Mouse (Mus musculus): ENCODE measurements around the gene Sipa1l1.

Gene Sipa1l1

DNA sequence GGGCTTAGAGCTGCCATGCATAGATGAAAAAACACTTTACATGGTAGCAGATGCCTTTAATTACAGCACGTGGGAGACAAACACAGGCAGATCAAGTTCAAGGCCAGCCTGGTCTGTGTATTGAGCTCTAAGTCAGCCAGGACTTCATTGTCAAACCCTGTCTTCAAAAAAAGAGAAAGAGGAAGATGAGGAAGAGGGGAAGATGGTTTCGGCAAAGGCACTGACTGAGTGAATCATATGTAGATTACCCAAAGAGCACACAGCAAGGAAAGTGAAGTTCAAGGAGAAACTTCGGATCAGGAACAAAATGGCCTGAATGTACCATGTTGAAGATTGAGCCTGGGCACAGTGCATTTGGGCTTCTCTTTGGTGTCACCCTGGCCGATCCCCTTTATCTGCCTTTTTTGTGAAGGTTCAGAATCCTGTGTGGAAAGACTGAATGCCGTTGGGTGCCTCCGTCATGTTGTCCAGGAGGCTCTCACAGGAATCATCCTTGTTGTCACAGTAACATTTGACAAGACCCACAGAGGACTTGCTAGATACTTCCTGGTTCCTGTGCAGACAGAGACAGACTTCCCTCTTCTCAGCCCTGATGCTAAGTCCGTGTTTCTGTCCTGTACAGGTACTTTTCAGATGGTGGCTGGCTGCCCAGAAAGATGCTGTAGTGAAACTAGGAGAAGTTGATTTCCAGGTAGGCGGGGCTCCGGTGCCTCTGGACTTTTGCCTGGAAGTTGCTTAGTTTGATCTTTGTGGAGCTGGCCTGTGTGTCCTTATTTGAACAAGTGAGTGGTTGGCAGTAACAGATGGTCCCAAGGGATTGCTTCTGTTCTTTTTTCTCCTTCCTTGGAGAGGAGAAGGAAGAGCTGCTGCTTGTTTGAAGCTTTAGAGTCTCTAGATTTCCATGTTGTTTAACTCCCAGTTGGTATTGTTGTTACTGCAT lies 96.5 kb downstream of the Sipa1l1 start:
- in situ Hi-C loops (cut with MboI; ENCODE audit: low pct_unique_long_range_greater_than_20kb in 1 of 2, low sequenced_read_pairs in 2 of 2, unreplicated experiment in 1 of 2) = no loop called here

DNA sequence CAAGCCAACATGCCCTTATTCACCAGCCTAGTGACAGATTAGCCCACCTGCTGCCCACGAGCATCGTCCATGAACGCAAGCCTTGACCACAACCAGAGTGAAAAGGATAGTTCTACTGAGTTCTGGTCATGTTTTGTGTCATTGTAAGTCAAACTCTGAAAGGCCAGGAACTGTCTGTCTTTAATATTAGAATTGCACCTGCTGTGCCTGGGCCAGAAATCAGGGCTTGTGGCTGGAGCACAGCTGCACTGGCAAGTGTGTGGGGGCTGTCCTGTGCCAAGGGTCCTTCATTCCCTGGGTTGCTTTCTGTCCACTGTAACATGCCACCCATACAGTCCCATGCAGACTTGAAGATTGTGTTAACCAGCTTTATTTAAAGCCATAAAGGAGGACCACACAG lies 102.3 kb downstream of the Sipa1l1 start:
- in situ Hi-C loops (cut with MboI; ENCODE audit: low pct_unique_long_range_greater_than_20kb in 1 of 2, low sequenced_read_pairs in 2 of 2, unreplicated experiment in 1 of 2) = no loop called here

DNA sequence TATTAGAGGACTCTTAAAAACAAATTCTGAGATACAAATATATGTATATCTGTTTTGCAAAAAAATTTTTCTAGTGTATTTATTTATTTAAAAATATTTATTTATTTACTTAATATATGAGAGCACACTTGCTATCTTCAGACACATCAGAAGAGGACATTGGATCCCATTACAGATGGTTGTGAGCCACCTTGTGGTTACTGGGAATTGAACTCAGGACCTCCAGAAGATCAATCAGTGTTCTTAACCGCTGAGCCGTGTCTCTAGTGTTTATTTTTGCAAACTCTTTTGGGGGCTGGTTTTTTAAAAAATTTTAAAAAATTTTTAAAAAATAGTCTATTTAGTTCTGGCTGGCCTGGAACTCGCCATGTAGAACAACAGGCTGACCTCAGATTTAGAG lies 104.4 kb downstream of the Sipa1l1 start:
- in situ Hi-C loops (cut with MboI; ENCODE audit: low pct_unique_long_range_greater_than_20kb in 1 of 2, low sequenced_read_pairs in 2 of 2, unreplicated experiment in 1 of 2) = no loop called here

DNA sequence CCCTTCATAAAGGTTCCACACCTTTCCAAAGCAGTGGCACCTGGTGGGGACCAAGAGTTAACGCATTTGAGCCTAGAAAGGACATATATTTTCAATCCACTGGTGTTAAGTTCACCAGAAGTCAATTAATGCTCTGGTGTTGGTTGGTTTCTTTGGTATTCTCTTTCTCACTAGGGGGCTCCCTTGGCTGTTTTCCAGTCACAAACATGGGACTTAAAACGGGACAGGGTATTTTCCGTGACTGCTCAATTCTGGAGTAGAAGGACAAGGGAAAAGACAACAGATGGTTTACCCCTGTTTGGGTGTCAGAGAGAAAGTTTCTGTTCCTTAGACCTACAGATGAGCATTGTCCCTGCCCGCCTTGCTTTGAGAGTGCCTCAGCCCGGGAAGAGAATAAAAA lies 105.5 kb downstream of the Sipa1l1 start:
- in situ Hi-C loops (cut with MboI; ENCODE audit: low pct_unique_long_range_greater_than_20kb in 1 of 2, low sequenced_read_pairs in 2 of 2, unreplicated experiment in 1 of 2) = no loop called here

DNA sequence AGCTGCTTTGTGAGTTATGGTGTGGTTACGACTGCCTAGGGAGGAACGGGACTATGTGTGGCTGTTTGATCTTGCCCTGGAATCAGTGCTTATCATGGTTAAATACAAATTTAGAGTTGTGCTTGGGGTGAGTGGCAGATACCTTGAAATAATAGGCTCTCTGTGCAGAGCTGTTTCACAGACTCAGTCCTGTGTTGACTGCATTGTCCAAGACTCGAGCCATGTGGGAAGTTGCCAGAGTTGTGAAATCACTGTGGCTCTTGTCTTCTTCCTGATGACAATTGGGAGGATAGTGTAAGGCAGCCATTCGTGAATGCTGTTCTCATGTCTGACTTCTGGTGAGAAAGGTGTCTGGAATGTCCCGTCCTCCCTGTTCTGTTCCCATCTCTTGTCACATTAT lies 106.6 kb downstream of the Sipa1l1 start:
- in situ Hi-C loops (cut with MboI; ENCODE audit: low pct_unique_long_range_greater_than_20kb in 1 of 2, low sequenced_read_pairs in 2 of 2, unreplicated experiment in 1 of 2) = loop anchor here in 1 of 2 experiments (25.0 kb wide), 1 partner anchor 188 kb away; no protein-coding TSS in a partner anchor

DNA sequence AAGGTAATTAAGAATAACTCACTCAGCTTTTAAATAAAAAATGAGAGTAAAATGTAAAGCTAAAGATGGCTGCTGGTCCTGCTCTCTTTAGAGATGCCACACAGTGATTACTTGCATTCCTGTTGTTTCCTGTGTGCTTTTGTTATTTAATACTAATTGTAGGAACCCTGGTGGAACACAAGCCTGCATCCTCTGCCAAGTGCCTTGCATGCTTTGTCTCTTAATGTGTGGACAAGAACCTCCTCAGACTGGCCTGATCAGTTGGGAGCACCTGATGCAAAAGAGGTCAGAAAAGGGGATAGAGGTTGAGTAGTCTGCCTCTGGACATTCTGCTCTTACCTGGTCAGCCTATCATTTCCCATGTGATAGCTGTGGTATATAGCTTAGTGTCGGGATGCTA lies 107.5 kb downstream of the Sipa1l1 start:
- in situ Hi-C loops (cut with MboI; ENCODE audit: low pct_unique_long_range_greater_than_20kb in 1 of 2, low sequenced_read_pairs in 2 of 2, unreplicated experiment in 1 of 2) = loop anchor here in 1 of 2 experiments (25.0 kb wide), 1 partner anchor 189 kb away; no protein-coding TSS in a partner anchor

DNA sequence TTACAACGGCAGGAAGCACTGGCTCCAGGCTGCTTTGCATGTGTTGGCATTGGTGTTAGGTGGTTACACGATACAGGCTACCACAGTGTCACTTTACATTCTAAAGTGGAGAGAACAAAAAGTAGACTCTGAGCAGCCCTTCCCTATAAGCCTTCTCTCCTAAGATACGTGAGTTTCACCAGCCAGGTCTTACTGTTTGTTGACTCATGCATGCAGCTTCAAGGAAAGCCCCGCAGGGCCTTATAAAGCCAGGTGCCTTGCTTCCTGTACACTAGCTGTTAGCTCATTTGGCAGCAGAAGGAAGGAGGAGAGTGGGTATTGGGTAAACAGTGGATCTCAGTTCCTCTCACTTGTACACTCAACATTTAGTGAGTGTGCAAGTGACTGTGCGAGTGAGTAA lies 115.5 kb downstream of the Sipa1l1 start:
- in situ Hi-C loops (cut with MboI; ENCODE audit: low pct_unique_long_range_greater_than_20kb in 1 of 2, low sequenced_read_pairs in 2 of 2, unreplicated experiment in 1 of 2) = loop anchor here in 1 of 2 experiments (25.0 kb wide), 1 partner anchor 197 kb away; no protein-coding TSS in a partner anchor

DNA sequence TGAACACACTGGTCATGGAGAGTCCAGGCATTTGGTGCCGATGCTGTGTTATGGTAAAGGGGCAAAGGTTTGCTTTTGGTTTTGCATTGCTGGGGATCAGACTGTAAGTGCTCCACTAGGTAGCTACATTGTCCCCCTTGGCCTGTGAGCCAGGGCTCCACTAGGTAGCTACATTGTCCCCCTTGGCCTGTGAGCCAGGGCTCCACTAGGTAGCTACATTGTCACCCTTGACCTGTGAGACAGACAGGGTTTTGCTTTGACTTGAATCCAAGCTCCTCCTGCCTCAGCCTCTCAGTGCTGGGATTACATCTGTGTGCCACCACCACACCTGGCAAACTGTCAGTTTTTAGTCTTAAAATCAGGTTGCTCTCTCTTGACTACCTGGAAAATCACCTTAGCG lies 115.9 kb downstream of the Sipa1l1 start:
- in situ Hi-C loops (cut with MboI; ENCODE audit: low pct_unique_long_range_greater_than_20kb in 1 of 2, low sequenced_read_pairs in 2 of 2, unreplicated experiment in 1 of 2) = loop anchor here in 1 of 2 experiments (25.0 kb wide), 1 partner anchor 198 kb away; no protein-coding TSS in a partner anchor

DNA sequence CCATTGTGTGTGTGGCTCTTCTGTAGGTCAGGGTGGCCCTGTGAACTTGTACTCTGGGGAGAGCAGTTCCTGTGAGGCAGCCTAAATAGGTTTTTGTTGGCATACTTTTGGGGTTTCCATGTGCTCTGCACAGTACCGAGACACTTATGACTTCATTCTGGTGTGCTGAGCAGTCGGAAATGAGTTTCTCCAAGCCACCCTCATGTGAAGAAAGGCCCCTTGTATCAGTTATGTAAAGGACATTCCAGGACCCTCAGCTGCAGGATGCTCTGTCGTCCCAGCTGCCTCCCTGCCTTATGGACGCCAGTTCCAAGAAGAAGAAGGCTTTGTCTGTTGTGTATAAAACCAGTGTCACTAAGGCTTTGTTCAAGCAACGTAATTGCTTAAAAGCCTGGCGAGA lies 116.9 kb downstream of the Sipa1l1 start:
- in situ Hi-C loops (cut with MboI; ENCODE audit: low pct_unique_long_range_greater_than_20kb in 1 of 2, low sequenced_read_pairs in 2 of 2, unreplicated experiment in 1 of 2) = loop anchor here in 1 of 2 experiments (25.0 kb wide), 1 partner anchor 199 kb away; no protein-coding TSS in a partner anchor

DNA sequence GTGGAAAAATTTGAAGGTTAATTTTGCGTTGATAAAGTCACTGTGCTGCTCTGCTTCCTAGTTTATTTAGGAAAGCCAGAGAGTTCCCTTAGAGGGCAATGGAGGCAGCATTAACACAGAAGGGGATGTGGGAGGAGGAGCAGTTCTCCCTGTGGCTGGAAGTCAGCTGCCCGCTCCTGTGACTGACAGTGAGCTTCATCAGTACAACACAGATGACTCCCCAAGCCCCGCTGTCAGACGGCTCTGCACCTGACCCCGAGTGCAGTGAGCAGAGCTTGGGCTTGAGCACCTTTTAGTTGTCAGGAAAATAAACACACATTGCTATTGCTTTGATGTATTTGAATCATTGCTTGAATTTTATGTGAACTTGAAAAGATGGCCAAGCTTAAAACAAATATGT lies 117.7 kb downstream of the Sipa1l1 start:
- in situ Hi-C loops (cut with MboI; ENCODE audit: low pct_unique_long_range_greater_than_20kb in 1 of 2, low sequenced_read_pairs in 2 of 2, unreplicated experiment in 1 of 2) = loop anchor here in 1 of 2 experiments (25.0 kb wide), 1 partner anchor 200 kb away; no protein-coding TSS in a partner anchor

DNA sequence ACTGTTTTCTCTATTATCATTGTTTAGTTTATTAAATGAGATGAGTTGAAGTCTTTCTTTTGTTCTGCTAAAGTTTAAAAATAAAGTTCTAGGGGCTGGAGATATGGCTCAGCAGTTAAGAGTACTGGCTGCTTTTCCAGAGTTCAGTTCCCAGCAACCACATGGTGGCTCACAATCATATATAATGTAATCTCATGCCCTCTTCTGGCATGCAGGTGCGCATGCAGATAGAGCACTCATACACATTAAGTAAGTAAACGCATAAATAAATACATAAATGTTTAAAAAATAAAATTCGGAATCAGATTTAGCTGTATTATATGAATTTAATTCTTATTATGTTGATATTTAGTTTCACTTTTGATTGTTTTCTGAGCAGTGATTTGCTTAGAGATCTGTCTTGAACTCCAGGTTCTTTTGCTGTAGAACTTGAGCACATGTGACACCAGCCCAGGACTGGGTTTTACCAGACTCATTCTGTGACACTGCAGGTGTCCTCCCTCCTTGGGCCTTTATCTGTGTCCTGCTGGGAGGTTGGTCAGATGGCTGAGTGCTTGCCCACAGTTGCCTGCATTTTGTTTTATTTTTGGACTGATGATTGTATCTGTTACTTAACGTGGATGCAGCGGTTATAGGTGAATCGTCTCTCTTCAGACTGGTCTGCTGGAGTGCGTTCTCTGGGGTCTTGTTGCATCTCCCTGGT lies 124.6 kb downstream of the Sipa1l1 start:
- in situ Hi-C loops (cut with MboI; ENCODE audit: low pct_unique_long_range_greater_than_20kb in 1 of 2, low sequenced_read_pairs in 2 of 2, unreplicated experiment in 1 of 2) = loop anchor here in 1 of 2 experiments (25.0 kb wide), 1 partner anchor 206 kb away; no protein-coding TSS in a partner anchor

DNA sequence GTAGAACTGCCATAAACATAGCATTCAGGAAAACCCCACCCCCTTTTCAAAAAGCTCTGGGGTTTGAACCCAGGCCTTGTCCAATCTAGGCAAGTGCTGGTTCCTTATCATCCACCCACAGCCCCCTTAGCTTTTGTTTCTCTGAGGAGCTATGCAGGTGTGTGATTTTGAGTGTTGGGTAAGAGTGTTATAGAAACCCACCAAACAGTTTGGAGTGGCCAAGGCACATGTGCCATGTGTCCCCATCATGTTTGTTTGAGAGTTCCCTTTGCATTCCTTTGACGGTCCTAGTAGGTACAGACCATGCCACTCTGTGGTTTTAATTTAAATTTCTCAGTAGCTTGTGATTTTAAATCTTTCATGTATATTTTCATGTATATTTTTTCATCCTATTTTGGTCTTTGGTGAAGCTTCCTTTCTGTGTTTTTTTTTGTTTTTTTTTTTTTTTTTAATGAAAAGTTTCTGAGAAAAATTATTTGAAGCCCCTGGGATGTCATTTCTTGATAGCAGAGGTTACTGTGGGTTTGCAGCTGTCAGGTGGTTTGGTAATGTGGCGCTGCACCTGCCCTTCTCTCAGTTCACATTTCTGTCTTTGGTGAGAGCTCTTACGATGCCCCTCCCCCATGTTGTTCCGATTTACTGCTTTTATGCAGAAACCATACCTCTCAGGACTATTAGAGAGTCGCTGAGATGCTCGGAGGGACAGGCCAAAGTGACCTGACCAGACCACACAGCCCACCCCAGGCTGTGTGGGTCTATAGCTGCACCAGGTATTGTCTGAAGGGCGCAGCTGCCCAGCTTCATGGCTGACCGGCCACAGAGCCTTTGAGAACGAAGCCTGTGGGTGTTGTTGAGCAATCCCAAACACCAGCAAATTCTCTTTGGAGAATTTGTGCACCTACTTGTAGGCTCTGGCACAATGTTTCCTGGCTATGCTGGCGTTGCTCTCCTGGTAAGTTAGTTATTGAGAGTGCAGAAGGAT lies 126.1 kb downstream of the Sipa1l1 start:
- in situ Hi-C loops (cut with MboI; ENCODE audit: low pct_unique_long_range_greater_than_20kb in 1 of 2, low sequenced_read_pairs in 2 of 2, unreplicated experiment in 1 of 2) = loop anchor here in 1 of 2 experiments (25.0 kb wide), 1 partner anchor 208 kb away; no protein-coding TSS in a partner anchor

DNA sequence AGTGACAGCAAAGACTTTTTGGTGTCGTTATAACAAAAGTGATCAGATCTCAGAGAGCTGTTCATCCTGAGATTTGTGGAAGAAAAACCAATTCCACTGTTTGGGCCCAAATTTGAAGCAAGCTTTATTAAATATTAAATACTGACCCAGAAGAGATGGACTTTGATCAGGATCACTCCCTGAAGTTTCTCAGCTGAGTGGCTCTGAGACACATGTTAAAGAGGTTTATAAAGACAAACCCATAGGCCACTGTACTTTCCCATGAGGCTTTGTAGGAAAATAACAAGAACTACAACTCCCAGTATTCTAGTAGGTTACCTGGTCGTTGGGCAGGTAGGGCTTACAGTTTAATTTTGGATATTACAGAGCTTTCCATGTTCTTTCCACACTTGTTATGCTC lies 127.2 kb downstream of the Sipa1l1 start:
- in situ Hi-C loops (cut with MboI; ENCODE audit: low pct_unique_long_range_greater_than_20kb in 1 of 2, low sequenced_read_pairs in 2 of 2, unreplicated experiment in 1 of 2) = loop anchor here in 1 of 2 experiments (25.0 kb wide), 1 partner anchor 209 kb away; no protein-coding TSS in a partner anchor

DNA sequence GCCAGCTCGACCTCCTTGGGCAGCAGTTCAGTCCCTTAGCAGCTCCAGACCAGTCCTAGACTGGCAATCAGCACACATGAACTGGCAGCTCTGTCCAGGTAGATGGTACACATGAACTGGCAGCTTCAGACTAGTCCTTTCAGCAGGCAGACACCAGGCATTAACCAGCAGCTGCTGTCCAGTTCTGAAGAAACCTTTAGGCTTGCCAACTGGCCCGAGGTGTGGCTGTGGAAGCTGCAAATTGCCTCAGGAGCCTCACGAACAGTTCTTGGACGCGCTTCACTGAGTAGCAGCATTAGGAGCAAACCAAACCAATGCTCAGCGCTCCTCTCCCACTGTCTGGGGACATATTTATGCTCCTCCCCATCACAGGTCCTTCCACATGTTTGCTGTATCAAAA lies 128.1 kb downstream of the Sipa1l1 start:
- in situ Hi-C loops (cut with MboI; ENCODE audit: low pct_unique_long_range_greater_than_20kb in 1 of 2, low sequenced_read_pairs in 2 of 2, unreplicated experiment in 1 of 2) = loop anchor here in 1 of 2 experiments (25.0 kb wide), 1 partner anchor 210 kb away; no protein-coding TSS in a partner anchor

DNA sequence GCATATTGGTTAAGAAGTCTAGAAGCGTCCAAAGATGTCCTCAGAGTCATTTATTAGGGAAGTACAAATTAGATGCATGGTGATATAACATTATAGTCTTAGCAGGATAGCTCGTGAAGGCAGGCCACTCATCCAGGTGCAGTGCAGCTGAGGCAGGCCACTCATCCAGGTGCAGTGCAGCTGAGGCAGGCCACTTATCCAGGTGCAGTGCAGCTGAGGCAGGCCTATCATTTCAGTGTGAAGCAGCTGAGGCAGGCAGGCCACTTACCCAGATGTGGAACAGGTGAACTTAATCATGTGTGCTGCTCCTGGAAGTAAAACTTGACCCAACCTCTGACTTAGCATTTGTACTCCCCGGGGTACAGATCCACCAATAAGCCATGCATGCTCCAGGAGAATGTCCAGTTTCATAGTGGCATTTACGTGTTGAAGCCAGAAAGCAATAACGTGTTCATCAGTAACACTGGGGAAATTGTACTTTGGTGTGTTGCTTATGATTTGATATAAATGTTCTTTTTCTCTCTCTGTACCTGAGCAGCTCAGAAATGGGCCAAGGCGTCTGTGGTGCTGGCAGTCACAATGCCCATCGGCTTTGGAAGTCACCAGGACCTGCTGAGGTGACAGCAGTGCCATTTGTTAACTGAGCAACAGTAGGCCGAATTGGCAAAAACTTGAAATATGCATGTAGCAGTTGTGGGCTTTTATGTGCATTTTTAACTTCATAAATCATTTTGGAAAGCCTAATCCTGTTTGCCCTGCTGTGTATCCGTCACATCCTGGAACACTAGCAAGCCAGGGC lies 129.7 kb downstream of the Sipa1l1 start:
- in situ Hi-C loops (cut with MboI; ENCODE audit: low pct_unique_long_range_greater_than_20kb in 1 of 2, low sequenced_read_pairs in 2 of 2, unreplicated experiment in 1 of 2) = loop anchor here in 1 of 2 experiments (25.0 kb wide), 1 partner anchor 212 kb away; no protein-coding TSS in a partner anchor

DNA sequence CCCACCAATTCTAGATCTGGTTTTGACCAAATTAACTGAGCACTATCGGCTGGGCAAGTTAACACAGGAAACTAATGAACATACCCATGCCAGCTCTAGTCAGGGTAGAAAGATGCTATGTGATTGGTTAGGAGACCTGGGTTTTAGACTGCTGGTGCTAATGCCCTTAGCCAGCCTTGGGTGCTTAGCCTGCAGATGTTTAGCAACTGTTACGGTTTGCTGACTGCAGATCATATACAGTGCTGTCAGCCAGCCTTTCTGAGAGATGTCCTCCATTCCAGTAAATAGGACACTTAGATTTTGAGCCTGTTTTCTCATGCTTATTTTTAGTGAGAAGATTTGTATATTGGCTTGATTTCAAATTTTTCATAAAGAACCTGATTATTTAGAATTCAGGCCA lies 135.0 kb downstream of the Sipa1l1 start:
- in situ Hi-C loops (cut with MboI; ENCODE audit: low pct_unique_long_range_greater_than_20kb in 1 of 2, low sequenced_read_pairs in 2 of 2, unreplicated experiment in 1 of 2) = no loop called here

DNA sequence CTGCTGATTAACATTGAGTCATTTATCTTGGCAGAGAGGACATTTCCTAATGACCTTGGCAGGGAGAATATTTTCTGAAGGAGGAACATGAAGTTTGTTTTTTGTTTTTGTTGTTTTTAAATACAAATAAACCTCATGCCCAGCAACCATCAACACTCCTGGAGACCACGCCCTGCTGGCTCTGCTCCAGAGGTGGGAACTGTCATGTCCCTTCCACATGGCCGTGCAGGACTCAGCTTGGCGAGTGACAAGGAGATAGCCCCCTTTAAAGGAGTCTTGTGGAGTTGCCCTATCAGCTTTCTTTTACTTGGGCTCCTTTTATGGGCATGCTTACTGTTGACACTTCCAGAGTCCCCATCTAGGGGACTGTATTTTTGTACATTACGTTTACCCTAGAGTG lies 136.9 kb downstream of the Sipa1l1 start:
- in situ Hi-C loops (cut with MboI; ENCODE audit: low pct_unique_long_range_greater_than_20kb in 1 of 2, low sequenced_read_pairs in 2 of 2, unreplicated experiment in 1 of 2) = no loop called here

Measured in mouse embryonic stem cell (cell line).